Mouse (Mus musculus) erythroblast, adult 5-6 weeks (primary cell): ENCODE data around the gene Tmed6. TPM values are rescaled to one million over a fixed set of nuclear protein-coding genes. Genes with fewer than 3 reads are reported as not detected.
"Not testable (repeated sequence)": the region's sequence is repeated elsewhere in the genome, so short reads cannot be mapped to it uniquely, and the experiment has no call there.

ENCODE experiments used
- ATAC-seq: replicated peaks from 2 replicates; pipeline ENCODE4 v1.8.0; 2016; ENCODE audit warnings: moderate number of reproducible peaks, mild to moderate bottlenecking, moderate TSS enrichment, inconsistent platforms; ENCODE audit not compliant: poor library complexity, low FRiP score, severe bottlenecking
- total RNA-seq, 2 experiments: library from RNA; stranded (forward) in 1 of 2; stranded (reverse) in 1 of 2; fragments of 150-400 nt in 1 of 2; fragments of 200-764, 138-1000 nt in 1 of 2; gene quantifications; 2 replicates each; pipeline versions ENCODE4 v1.2.3 to v1.2.4; 2015 to 2017; ENCODE audit warnings: low replicate concordance in 2 of 2

The Tmed6 gene
- total RNA-seq, 2 experiments from 2014 or later: not detected

DNA sequence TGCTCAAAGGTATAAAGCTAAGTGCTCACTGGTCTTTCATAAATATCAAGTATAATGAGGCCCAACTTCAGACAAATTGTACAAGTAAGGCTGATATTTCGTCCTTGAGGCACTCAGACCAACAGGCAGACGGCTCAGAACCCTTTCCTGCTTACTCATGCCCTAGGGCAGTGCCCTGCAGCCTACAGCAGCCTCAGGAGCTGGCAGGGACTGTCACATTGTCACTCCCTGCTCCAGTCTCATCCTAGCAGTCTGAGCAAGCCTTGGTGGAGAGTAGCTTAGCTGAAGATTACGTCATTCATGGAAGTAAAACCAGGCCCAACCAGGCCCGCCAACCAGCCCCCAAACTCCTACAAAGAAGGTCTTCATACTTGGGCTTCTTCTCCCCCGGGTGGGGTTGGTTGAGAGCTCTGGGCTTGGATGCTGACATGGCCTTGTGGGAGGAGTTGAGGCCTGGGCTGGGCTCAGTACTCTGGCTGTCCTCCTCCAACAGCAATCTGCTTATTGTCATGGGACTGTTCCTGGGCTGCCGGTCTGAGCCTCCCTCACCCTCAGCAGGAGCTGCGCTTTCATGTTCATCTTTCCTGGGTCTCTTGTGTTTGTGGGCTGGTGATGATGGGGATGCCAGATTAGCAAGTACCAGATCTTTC lies 10.9 kb upstream of the Tmed6 start:
- no peak for ATAC-seq

GRCm38 (mm10) chr8:107074128-107074527 lies 8.7 kb upstream of the Tmed6 start:
- ATAC-seq: no peak

GRCm38 (mm10) chr8:107073706-107074105 lies 8.3 kb upstream of the Tmed6 start:
- no peak for ATAC-seq

DNA sequence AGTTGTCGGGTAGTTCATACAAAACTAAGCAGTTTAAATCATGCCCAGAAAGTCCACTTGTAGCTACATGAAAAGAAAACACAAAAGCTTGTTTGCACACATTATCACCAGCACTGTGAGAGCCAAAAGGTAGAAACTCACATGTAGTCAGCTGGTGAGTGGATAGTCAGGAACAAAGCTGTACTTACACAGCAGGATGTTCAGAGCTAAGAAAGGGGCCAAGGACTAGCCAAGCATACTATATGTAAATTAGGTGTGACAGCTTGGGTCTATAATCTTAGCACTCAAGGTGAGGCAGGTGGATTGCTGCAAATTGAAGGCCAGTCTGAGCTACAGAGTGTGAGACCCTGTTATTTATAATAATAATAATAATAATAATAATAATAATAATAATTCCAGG lies 2.8 kb downstream of the Tmed6 start:
- ATAC-seq: no peak

- ATAC-seq: peak; percentile 50
Measured at GRCm38 (mm10) chr8:107056973-107057369, 8.5 kb downstream of the Tmed6 start.

DNA sequence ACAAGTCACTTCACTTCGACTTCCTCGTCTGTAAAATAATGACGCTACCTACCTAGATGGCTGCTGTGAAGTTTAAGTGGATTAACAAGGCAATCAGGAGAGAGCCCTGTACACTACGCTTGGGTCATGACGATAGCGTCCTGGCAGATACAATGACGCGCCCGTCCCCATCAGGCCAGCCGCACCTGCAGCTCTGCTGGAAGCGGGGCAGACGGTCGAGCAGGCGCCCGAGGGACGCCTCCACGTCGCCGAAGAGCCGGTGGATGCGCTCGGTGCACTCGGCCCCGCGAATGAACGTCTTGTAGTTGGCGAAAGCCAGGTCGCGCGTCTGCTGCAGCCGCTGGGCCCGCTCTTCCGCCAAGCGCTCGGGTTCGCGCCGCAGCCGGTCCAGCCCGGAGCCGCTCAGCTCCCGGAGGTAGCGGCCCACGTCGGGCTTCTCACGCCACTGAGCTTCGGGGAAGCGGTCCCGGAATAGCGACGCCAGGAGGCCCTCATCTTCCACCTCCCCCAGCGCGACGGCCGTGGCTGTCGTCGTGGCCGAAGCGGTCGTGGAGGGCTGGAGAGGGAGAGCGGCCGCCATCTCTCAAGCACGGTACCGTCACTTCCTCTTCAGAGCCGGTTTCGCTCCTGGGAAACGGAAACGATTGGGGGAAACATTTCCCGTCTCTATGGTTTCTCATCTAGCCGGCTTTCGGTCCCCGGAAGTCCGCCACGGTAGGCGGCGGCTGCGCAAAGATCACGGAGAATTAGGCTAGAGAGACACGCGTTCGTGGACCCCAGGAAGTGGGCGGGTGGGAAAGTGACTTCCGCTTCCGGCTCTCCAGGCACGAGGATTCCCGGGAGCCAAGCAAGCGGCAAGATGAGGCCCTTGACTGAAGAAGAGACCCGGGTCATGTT lies 9.1 kb downstream of the Tmed6 start, which contains the start of the genes Cog8 and Nip7:
Gene Cog8 (minus strand): TSS at position 614 of the 897 bp plus-strand sequence.
Gene Nip7 (plus strand): TSS at position 802 of the 897 bp plus-strand sequence.
- peak; percentile 97 for ATAC-seq

GRCm38 (mm10) chr8:107052046-107052445 lies 13.4 kb downstream of the Tmed6 start:
- ATAC-seq: no peak

- ATAC-seq: no peak
Measured at GRCm38 (mm10) chr8:107049480-107049879, 16.0 kb downstream of the Tmed6 start.

DNA sequence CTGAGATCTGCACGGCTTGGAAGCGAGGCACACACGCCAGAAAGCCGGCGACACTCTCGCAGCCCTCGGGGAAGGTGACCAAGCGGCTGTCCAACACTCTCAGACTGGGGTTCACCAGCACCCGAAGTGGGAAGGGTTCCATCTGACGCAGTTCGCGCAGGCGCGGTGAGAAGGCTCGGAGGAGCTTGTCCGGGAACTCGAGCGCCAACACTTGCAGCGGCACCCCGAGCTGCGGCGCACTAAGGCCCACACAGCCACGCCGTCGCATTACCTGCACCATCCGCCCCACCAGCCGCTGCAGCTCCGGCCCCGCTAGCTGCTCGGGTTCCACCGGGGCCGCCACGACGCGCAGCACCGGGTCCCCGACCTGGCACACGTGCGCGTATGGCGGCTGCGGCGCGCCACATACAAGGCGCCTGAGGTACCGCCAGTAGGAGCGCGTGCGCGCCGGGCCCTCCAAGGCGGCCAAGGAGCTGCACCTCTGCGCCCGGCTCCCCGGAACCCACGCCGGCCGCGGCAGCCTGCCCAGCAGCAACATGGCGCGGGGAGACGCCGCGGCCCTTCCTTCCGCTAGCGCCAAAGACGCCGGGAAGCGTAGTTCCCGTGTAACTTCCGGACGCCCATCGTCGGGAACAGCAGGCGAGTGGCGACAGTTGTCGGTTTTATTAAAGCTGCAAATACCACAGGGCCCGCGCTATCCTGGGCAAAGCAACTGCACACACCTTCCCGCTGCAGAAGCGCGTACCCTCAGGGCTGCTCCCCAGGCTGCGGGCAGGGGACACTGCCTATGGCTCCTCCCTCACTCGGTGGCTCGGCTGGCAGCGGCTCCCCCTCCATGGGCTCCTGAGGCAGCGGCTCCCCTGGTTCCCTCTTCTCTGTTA lies 17.1 kb downstream of the Tmed6 start, which contains the start of gene Pdf:
Gene Pdf (minus strand): TSS at position 554 of the 881 bp plus-strand sequence.
- peak; percentile 55 for ATAC-seq

DNA sequence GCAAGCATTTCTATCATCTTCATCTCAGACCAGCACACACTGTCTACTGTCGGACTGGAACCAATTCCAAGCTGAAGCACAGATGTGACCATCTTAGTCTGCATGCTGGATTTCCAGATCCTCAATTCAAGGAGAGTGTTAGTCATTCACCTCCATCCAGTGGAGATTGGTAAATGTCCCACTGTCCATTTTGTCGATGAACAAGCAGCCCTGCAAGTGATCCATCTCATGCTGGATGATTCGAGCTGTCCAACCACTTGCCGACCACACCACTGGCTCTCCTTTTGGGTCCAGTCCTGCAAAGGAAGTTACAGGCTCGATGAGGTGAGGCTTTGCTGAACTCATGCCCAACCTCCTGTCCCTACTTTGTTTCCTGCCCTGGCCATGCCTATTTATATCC lies 18.5 kb downstream of the Tmed6 start:
- ATAC-seq: no peak

DNA sequence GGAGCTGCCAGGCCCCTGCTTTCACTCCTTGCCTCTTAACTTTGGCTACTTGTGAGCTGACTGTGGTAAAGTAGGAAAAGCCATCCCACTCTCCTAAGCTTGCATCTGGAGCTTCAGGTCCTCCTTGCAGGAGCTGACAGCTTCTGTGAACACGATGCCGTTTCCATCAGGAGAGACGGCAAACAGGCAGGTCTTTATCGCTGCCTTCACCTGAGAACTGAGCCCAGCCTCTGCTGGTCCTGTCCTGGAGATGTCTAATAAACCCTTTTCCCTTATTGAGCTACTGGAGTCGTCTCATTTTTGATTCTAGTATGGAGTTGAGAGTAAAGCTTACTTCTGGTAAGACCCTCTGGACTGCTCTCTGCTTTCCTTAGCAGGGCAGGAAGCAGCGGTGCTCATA lies 20.0 kb downstream of the Tmed6 start:
- no peak for ATAC-seq

- ATAC-seq: no peak
Measured at GRCm38 (mm10) chr8:107040632-107041031, 24.8 kb downstream of the Tmed6 start.

- ATAC-seq: no peak
Measured at GRCm38 (mm10) chr8:107036626-107037025, 28.8 kb downstream of the Tmed6 start.

DNA sequence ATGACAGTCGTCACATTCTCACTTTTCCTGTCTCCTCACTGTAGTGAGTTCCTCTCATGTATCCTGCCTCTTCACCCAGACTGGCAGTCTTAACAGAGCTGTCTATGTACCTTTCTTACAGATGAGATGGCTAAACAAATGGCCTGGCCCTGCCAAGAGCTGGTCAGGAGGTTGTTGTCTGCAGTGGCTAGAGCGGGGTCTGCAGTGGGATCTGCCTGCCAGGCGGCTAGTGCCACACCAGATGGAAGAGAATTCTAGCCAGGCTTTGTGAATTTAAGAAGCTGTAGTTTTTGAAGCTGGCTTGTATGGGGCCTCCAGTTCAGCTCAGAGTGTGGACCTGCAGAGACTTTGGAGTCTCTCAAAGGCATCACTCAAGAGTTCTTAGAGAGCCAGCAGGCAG lies 29.8 kb downstream of the Tmed6 start:
- ATAC-seq: no peak

DNA sequence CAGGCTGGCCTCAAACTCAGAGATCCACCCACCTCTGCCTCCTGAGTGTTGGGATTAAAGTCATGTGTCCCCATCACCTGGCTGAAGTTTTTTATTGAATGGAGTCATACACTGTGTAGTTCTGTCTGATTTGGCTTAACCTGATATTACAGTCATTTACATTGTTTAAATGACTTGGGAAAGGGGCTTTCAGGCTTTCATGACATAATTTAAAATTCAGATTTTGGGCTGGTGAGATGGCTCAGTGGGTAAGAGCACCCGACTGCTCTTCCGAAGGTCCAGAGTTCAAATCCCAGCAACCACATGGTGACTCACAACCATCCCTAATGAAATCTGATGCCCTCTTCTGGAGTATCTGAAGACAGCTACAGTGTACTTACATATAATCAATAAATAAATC lies 31.8 kb downstream of the Tmed6 start:
- ATAC-seq: not testable (repeated sequence)

GRCm38 (mm10) chr8:107031577-107032090 lies 33.8 kb downstream of the Tmed6 start:
- peak; percentile 13 for ATAC-seq

DNA sequence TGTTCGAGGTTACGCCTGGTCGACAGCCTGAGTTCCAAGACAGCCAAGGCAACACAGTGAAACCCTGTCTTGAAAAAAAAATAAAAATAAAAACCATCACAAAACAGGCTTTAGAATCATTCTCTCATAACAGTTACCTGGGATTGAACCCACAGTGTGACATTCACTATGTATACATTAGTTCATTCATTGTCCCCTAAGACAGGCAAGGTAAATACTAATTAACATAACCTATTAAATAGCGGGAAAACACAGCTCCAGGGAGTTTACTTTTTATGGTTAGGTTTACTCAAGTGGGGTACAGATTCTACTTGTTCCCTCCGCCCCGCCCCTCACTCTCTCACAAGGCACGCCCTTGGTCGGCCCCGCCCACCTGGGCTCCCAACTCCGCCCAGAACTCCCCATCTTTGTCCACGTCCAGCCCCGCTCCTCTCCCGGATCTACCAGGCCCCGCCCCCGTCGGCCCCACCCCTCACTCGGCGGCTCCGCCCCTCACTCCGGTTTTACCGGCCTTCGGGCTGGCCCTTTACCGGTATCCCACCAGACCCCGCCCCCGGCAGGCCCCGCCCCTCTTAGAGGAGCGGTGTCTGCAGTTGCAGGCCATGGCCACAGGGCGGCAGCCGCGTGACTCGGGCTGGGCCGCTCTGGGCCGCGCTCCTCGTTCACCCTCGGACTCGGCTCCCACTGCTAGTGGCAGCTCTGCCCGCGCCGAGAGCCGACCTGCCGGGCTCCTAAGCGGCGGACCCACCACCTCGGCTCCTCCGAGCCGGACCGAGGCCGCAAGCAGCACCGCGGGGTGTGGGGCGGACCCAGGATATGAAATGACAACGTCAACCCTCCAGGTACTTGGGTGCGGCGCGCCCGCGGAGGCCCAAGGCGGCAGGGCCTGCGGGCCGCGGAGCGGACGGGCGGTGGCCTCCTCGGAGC lies 34.5 kb downstream of the Tmed6 start, which contains the start of gene Vps4a:
Gene Vps4a (plus strand): TSS at position 573 of the 927 bp plus-strand sequence.
- ATAC-seq: peak; percentile 93

DNA sequence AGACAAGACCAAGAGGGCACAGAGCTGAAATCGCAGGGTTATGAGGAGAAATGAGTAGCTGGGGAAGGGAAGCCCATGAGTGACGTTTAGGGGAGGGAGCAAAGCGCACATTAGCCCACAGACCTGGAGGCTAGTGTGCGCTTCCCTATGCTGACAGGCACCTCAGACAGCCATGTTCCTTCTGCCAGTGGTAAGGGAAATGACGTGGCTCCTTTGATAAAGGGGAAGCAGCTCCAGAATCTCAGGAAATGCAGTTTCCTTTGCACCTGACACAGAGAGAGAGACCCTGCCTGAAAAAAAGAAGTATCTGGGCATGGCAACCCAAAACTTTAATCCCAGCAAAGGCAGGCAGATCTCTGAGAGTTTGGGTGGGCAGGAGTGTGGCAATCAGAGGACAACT lies 35.4 kb downstream of the Tmed6 start:
- ATAC-seq: no peak

DNA sequence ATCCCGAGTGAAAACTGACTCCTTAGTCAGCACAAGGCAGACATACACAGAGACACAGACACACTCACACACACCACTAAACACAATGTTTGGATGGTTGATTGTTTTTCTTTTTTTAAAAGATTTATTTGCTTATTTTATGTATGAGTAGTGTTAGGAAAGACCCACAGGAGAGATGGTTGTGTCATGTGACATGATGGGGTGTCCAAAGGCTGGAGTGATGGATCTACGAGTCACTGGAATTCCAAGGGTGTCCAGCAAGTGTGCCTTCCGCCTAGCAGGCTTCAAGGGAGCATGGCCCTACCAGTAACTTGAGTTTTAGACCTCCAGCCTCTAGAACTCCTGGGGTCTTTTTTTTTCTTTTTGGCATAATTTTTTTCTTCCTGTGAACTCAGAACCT lies 36.1 kb downstream of the Tmed6 start:
- ATAC-seq: no peak
